Mouse (Mus musculus) NIH3T3 (cell line): Measurements from ENCODE around the gene Rtl5.

Experiments
- DNase-seq: peaks from one replicate; pipeline ENCODE4 v3.0.0-alpha.2; 2012; ENCODE audit warnings: low read depth

Gene Rtl5

GRCm38 (mm10) chrX:102066134-102066533 is 5.0 kb downstream of the Rtl5 start:
- DNase-seq, result peak; percentile 84

- no peak for DNase-seq
Measured at GRCm38 (mm10) chrX:102065213-102065775, 5.8 kb downstream of the Rtl5 start.

GRCm38 (mm10) chrX:102064062-102064461 is 7.0 kb downstream of the Rtl5 start:
- DNase-seq, result no peak

- peak; percentile 59 for DNase-seq
Measured at GRCm38 (mm10) chrX:102060891-102061290, 10.2 kb downstream of the Rtl5 start.

GRCm38 (mm10) chrX:102060243-102060642 is 10.9 kb downstream of the Rtl5 start:
- no peak for DNase-seq

GRCm38 (mm10) chrX:102059437-102059836 is 11.7 kb downstream of the Rtl5 start:
- DNase-seq, result peak; percentile 30

GRCm38 (mm10) chrX:102054009-102054408 is 17.1 kb downstream of the Rtl5 start:
- DNase-seq, result no peak

- no peak for DNase-seq
Measured at GRCm38 (mm10) chrX:102053371-102053770, 17.7 kb downstream of the Rtl5 start.

- DNase-seq, result no peak
Measured at GRCm38 (mm10) chrX:102051225-102051624, 19.9 kb downstream of the Rtl5 start.

GRCm38 (mm10) chrX:102050552-102050951 is 20.6 kb downstream of the Rtl5 start:
- no peak for DNase-seq

GRCm38 (mm10) chrX:102042386-102042785 is 28.7 kb downstream of the Rtl5 start:
- DNase-seq, result no peak

- DNase-seq, result no peak
Measured at GRCm38 (mm10) chrX:102041562-102041961, 29.5 kb downstream of the Rtl5 start.

- DNase-seq, result peak; percentile 37
Measured at GRCm38 (mm10) chrX:102037506-102037905, 33.6 kb downstream of the Rtl5 start.

- DNase-seq, result no peak
Measured at GRCm38 (mm10) chrX:102036866-102037361, 34.2 kb downstream of the Rtl5 start.

- DNase-seq, result no peak
Measured at GRCm38 (mm10) chrX:102035671-102036070, 35.4 kb downstream of the Rtl5 start.

- DNase-seq, result no peak
Measured at GRCm38 (mm10) chrX:102033566-102033965, 37.5 kb downstream of the Rtl5 start.

GRCm38 (mm10) chrX:102032431-102032830 is 38.7 kb downstream of the Rtl5 start:
- no peak for DNase-seq

GRCm38 (mm10) chrX:102031851-102032250 is 39.3 kb downstream of the Rtl5 start:
- DNase-seq, result peak; percentile 1

GRCm38 (mm10) chrX:102024976-102025375 is 46.1 kb downstream of the Rtl5 start:
- no peak for DNase-seq

- DNase-seq, result no peak
Measured at GRCm38 (mm10) chrX:102019471-102020240, 51.4 kb downstream of the Rtl5 start.

GRCm38 (mm10) chrX:102018890-102019289 is 52.2 kb downstream of the Rtl5 start:
- DNase-seq, result no peak

GRCm38 (mm10) chrX:102017213-102017923 is 53.7 kb downstream of the Rtl5 start:
- no peak for DNase-seq
